Mouse (Mus musculus) neural tube, embryonic 12.5 days (tissue): ENCODE measurements around the gene Crip2. TPM values are rescaled to one million over a fixed set of nuclear protein-coding genes. Genes with fewer than 3 reads are reported as not detected.
A peak's percentile ranks its signal among the peaks of the same experiment; 100 is the strongest.

Source experiments
- ATAC-seq: fragments of 200-750 bp; cut with Nextera tagmentation; 2 replicates; pipeline ENCODE4 v1.8.0; 2017; ENCODE audit warnings: low read depth, mild to moderate bottlenecking, moderate TSS enrichment, moderate library complexity; ENCODE audit not compliant: low FRiP score
- H3K27ac ChIP-seq: fragments of 300-500 bp; sonication (generic); 2 replicates; pipeline ENCODE4 v1.5.1; 2016
- H3K27me3 ChIP-seq: fragments of 300-500 bp; sonication (generic); replicated peaks from 2 replicates; pipeline ENCODE4 v1.6.1; 2016; ENCODE audit warnings: mild to moderate bottlenecking
- H3K36me3 ChIP-seq: fragments of 300-500 bp; sonication (generic); 2 replicates; pipeline ENCODE4 v1.6.1; 2016; ENCODE audit warnings: mild to moderate bottlenecking
- H3K4me1 ChIP-seq: fragments of 300-500 bp; sonication (generic); 2 replicates; pipeline ENCODE4 v1.6.1; 2016
- H3K4me2 ChIP-seq: fragments of 300-500 bp; sonication (generic); replicated peaks from 2 replicates; pipeline ENCODE4 v1.6.1; 2016; ENCODE audit warnings: mild to moderate bottlenecking
- H3K4me3 ChIP-seq: fragments of 300-500 bp; sonication (generic); 2 replicates; pipeline ENCODE4 v1.5.1; 2016
- H3K9ac ChIP-seq: fragments of 300-500 bp; sonication (generic); 2 replicates; pipeline ENCODE4 v1.6.1; 2016; ENCODE audit warnings: mild to moderate bottlenecking
- H3K9me3 ChIP-seq: fragments of 300-500 bp; sonication (generic); 2 replicates; pipeline ENCODE4 v1.6.1; 2016; ENCODE audit warnings: mild to moderate bottlenecking
- WGBS: fragments of 180-500 bp; shearing (Covaris S2); methylation state at CpG from one replicate; pipeline ENCODE4 v1.1.7; 2016; 5-methylcytosine and 5-hydroxymethylcytosine counted together
- polyA plus RNA-seq: library from polyadenylated mRNA; unstranded; fragments of >200 nt; fragmentation: Nextera tagmentation; extraction: Ambion mirVana; gene quantifications from 2 replicates; pipeline ENCODE4 v1.2.1, GENCODE M21; 2016

Crip2 gene
- polyA plus RNA-seq, 1 experiment from 2014 or later = 267 TPM

DNA sequence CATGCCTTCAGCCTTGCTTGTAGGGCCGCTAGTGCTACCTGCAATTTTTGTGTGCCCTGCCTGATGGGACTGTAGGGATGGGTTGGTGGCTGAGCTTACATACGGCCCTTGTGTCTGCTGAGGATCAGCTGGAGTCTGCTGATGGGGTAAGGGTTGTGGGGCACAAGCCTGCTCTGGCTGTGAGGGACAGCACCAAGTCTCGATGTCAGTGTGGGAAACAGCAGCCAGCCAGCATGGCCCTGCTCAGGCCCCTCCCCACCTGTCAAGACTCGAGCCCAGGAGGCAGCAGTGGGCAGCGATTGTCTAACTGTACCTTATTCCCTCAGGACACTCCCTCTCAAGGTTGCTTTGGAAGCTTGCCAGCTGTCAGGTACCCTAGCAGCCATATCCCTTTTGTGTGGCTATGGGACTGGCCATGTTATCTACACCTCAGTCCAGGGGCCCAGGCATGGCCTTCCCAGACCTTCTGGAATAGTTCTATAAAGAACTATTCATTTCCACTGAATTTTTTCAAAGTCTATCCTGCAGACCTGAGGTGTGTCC is 6.1 kb upstream of the Crip2 start:
- Histone ChIP-seq H3K9me3 (no peaks in the 10 kb centered on the region), H3K4me3 (no peak overlapping the region), H3K27ac (no peak overlapping the region), H3K27me3 (no peaks in the 10 kb centered on the region), H3K4me2 (no peak overlapping the region), H3K9ac (no peak overlapping the region), H3K36me3 (peaks cover 99% of the 10 kb centered on the region), H3K4me1 (peaks cover 7% of the 10 kb centered on the region)
- WGBS = 83% methylated on average over 5 of the region's 5 CpGs
- ATAC-seq = no peak

DNA sequence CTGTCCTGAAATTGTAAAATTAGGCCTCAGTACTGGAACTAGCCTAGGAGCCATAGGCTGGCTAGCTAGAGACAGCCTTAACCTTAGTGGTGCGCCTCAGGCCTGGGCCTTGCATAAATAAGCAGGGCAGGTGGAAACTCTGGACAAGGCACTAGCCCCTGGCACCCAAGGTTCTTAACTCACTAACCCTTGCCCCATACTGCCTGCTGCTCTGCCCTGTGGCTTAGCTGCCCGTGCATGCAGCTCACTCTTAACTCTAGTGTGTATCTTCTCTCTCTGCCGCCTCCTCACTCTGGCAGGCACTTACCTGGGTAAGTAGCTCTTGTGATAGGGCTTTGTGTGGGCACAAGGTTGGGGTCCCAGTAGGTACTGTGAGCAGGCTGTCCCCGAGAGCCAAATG is 5.5 kb upstream of the Crip2 start:
- peaks cover 93% of the 10 kb centered on the region for H3K36me3 ChIP-seq
- H3K27me3 ChIP-seq = no peaks in the 10 kb centered on the region
- H3K9ac ChIP-seq = no peak overlapping the region
- WGBS = 95% methylated on average over 4 of the region's 4 CpGs
- H3K27ac ChIP-seq = no peak overlapping the region
- H3K4me2 ChIP-seq = no peak overlapping the region
- no peaks in the 10 kb centered on the region for H3K9me3 ChIP-seq
- peaks cover 13% of the 10 kb centered on the region for H3K4me1 ChIP-seq
- H3K4me3 ChIP-seq = no peak overlapping the region
- ATAC-seq = no peak

DNA sequence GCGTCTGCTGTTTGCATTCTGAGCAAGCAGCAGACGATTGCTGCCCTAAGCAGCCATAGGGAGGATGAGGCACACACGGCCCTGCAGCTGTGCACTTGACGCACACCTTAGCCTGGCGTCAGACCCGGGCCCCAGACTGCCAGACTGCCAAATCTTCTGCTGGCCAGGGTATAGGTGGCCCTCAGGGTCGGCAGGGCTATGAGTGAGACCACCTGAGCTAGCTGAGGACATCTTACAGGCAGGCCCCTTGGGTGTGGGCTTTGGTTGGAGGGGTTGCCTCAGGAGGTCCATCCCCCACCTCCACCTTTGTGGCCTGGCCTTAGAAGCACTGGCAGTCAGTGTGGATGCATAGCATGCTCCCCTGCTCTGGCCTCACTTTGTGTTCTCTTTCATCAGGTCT is 4.6 kb upstream of the Crip2 start:
- Histone ChIP-seq H3K9ac (no peak overlapping the region), H3K36me3 (peaks cover 84% of the 10 kb centered on the region), H3K4me1 (peaks cover 19% of the 10 kb centered on the region), H3K4me2 (no peak overlapping the region), H3K27ac (no peak overlapping the region), H3K4me3 (no peak overlapping the region), H3K9me3 (no peaks in the 10 kb centered on the region), H3K27me3 (no peaks in the 10 kb centered on the region)
- 93% methylated on average over 7 of the region's 7 CpGs for WGBS
- ATAC-seq = no peak

DNA sequence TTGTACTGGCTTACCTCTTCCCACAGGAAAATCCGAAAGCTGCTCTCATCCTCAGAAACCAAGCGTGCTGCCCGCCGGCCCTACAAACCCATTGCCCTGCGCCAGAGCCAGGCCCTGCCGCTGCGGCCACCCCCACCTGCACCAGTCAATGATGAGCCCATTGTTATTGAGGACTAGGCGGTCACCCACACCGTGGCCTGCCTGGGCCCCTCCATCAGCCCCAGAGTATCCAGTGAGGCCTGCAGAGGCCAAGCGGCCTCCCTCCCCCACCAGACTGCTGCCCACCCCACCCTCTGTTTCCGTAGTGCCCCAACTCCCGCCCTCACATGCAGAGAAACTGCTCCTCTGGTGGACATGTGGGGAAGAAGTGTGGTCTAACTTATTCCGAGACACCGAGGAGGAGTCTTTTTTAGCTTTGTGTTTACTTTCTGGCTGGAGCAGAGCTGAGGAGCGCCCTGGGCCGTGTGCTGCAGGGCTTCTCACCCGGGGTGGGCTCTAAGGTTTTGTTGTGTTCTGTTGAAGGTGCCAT is 3.5 kb upstream of the Crip2 start:
- no peak overlapping the region for H3K4me2 ChIP-seq
- H3K27ac ChIP-seq = no peak overlapping the region
- no peaks in the 10 kb centered on the region for H3K27me3 ChIP-seq
- peaks cover 73% of the 10 kb centered on the region for H3K36me3 ChIP-seq
- H3K9ac ChIP-seq = no peak overlapping the region
- H3K4me1 ChIP-seq = peaks cover 26% of the 10 kb centered on the region
- H3K4me3 ChIP-seq = no peak overlapping the region
- ATAC-seq = no peak
- H3K9me3 ChIP-seq = no peaks in the 10 kb centered on the region
- 79% methylated on average over 17 of the region's 17 CpGs for WGBS

DNA sequence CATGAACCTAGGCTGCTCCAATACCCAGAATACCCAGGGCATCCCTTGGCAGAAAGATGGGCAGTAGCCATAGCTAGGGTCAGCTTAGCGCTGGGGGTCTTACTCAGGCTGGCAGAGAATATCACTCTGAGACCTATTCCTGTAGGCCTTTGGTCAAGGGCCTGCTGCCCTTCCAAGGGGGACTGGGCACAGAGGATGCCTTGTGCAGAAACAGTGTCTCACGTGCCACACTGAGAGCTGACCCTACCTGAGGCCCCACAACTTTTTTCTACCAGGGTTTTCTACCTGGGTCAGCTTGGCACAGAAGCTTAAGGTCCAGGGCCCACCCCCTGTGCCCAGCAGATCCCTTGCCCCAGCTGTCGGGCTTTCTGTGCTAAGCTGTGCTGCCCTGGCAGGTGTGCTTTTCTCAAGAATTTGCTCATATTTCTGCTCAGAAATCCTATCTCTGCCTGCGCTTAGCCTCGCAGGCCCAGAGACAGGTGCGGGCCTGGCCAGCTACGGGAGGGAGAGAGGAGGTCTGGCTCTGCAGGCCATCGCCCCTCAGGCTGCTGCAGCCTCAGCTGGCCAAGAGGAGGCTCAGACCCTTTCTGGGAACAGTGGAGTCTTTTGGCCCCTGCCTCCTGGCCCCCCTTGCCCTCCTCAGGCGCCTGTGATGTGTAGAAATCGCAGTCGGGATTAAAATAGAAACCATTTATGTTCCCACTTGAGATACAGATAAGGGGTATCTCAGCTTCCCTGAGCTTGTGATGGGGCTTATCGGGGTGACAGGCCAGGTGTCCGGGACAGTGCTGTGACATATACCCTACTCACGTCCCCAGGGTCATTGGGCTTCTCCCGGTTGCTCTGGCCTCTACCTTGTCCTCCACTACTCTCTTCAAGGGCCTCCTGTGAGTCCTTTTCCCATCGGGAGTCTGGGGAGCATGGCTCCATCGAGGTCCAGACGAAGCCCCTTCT is 2.5 kb upstream of the Crip2 start:
- Histone ChIP-seq H3K27ac (no peak overlapping the region), H3K4me2 (no peak overlapping the region), H3K4me1 (peaks cover 36% of the 10 kb centered on the region), H3K9me3 (no peaks in the 10 kb centered on the region), H3K4me3 (no peak overlapping the region), H3K36me3 (peaks cover 63% of the 10 kb centered on the region), H3K27me3 (peaks cover 6% of the 10 kb centered on the region; the same call in 1 of the 2 replicates), H3K9ac (no peak overlapping the region)
- no peak for ATAC-seq
- 87% methylated on average over 18 of the region's 18 CpGs for WGBS

DNA sequence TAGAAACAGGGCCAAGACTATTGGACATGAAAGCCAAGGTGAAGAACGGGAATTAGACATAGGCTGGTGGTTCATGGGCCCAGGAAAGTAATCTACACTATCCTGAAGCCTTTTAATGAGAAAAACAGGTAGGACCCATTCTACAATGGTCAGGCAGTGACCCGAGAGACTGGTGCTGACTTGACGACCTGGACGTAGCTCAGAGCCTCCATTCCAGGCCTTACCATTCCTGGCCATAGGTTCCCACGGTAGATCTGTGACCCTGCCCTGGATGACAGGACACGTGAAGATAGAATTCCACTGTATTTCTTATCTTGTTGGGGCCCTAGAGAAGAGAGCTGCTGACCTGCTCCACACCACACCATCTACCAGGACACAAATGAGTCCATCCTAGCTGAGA is 1.7 kb upstream of the Crip2 start:
- H3K27ac ChIP-seq = no peak overlapping the region
- ATAC-seq = no peak
- peaks cover 44% of the 10 kb centered on the region for H3K4me1 ChIP-seq
- WGBS = 79% methylated on average over 6 of the region's 6 CpGs
- no peaks in the 10 kb centered on the region for H3K9me3 ChIP-seq
- peaks cover 6% of the 10 kb centered on the region; the same call in 1 of the 2 replicates for H3K27me3 ChIP-seq
- no peak overlapping the region for H3K4me2 ChIP-seq
- H3K36me3 ChIP-seq = peaks cover 56% of the 10 kb centered on the region
- H3K9ac ChIP-seq = no peak overlapping the region
- no peak overlapping the region for H3K4me3 ChIP-seq

DNA sequence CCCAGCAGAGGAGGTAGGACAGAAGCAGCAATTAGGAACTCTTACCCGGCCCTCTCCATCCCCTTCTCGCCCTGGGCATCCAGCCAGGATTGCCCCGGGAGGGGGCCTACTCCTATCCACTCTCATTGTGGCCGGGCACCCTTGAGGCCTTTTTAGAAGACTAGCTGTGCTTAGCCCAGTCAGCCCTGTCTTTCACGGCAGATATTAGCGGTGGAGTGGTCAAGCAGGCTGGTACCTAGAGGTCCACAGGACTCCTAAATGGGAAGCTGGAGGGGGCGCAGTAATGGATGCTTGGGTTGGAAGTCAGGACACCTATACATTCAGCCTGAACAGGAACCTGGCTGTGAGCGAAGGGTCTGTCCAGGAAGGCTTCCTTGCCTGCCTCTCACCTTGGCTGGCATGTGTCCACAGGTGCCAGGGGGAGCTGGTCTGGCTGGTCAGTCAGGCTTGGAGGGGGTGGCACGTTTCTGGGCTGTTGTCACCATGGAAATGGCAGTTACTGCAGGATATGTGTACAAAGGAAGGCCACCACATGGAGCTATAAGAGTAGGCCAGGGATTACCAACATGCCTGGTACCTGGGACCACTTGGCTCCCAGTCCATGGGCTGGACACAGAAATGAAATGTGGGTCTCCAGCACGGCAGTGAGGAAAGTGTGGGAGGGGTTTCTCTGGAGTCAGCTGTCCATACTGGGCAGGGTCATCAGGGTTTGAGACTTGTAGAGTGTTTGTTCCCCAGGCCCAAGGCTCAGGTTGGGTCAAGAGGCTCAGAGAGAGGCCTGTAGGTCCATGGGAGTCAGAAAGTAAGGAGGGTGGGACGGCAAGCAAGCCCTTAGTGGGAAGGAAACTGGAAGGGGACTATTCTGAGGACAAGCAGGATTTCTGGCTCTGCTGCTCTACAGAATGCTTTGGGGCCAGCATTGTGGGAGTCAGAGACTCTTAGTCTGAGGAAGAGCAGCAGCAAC is 853 bp upstream of the Crip2 start:
- Histone ChIP-seq H3K9ac (peak overlapping the region; percentile 64; the same call in 1 of the 2 replicates), H3K4me1 (peaks cover 45% of the 10 kb centered on the region), H3K27ac (peak overlapping the region; percentile 57; the same call in 1 of the 2 replicates), H3K27me3 (peaks cover 6% of the 10 kb centered on the region; the same call in 1 of the 2 replicates), H3K36me3 (peaks cover 55% of the 10 kb centered on the region), H3K9me3 (no peaks in the 10 kb centered on the region), H3K4me3 (peak overlapping the region; percentile 59; the same call in 1 of the 2 replicates), H3K4me2 (peak overlapping the region; percentile 80)
- 39% methylated on average over 11 of the region's 11 CpGs for WGBS
- ATAC-seq = peak; percentile 3; the same call in 1 of the 2 replicates

DNA sequence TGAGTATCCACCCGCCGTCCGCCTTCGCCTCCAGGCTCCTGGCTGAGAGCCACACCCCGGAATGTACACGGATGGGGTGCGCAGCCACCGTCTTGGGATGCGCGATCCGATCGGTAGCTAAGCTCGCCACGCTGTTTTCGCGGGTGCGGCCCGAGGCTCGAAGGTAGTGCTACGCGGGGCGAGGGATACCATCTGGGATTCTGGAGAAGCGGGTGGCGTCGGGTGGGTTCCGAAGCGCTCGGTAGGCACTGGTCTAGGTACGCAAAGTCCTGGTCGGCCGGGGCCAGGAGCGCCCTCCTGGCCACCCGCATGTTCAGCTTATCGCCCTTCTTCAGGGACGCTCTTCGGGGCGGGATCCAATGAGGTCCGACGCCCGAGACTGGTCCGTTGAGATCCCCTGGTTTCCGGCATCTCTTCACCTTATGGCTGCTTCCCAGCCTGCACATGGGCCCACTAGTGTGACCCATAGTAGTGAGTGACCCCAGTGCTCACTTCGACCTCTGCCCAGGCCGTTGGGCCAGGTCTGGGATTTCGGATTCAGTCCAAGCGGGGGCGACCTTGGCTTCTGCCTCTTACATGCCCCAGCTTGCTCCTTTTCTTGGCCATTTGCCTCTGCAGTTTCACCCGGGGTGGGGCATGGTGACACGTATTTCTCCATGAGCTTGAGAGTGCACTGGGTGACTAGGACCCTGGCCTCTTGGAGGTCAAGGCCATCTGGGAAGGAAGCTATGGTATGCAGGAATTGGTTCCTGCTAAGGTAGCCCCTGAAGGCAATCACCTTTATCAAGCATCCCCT is 778 bp downstream of the Crip2 start:
- peaks cover 45% of the 10 kb centered on the region for H3K4me1 ChIP-seq
- peaks cover 7% of the 10 kb centered on the region; the same call in 1 of the 2 replicates for H3K27me3 ChIP-seq
- H3K27ac ChIP-seq = peak overlapping the region; percentile 66
- H3K9ac ChIP-seq = peak overlapping the region; percentile 64
- H3K4me2 ChIP-seq = peak overlapping the region; percentile 80
- peaks cover 55% of the 10 kb centered on the region for H3K36me3 ChIP-seq
- no peaks in the 10 kb centered on the region for H3K9me3 ChIP-seq
- no peak; the same call in 1 of the 2 replicates for ATAC-seq
- WGBS = 2% methylated on average over 49 of the region's 49 CpGs
- H3K4me3 ChIP-seq = peak overlapping the region; percentile 59

DNA sequence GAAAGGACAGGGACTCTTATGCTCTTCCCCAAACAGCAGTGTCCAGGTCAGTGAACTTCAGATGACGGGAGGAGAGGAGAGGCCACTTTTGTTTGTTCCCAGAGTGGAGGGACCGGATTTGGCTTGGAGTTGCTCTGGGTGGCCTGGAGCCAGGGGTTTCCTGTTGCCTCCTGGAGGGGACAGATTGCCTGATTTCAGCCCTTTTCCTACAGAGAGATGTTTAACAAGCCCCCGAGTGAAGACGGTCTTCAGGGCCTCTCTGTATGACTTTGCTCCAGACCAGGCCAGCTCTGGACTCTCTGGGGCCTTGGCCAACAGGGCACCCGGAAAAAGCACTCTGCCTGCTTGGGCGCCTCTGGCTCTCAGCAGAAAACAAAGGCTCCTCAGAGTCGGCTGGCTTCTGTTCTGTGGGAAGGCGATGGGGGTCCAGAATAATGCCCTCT is 1.5 kb downstream of the Crip2 start:
- Histone ChIP-seq H3K4me3 (peak overlapping the region; percentile 59), H3K9ac (peak overlapping the region; percentile 64), H3K27me3 (peaks cover 12% of the 10 kb centered on the region; the same call in 1 of the 2 replicates), H3K36me3 (peaks cover 50% of the 10 kb centered on the region), H3K27ac (no peak overlapping the region), H3K9me3 (no peaks in the 10 kb centered on the region), H3K4me2 (peak overlapping the region; percentile 80), H3K4me1 (peaks cover 49% of the 10 kb centered on the region)
- 33% methylated on average over 8 of the region's 8 CpGs for WGBS
- ATAC-seq = no peak

DNA sequence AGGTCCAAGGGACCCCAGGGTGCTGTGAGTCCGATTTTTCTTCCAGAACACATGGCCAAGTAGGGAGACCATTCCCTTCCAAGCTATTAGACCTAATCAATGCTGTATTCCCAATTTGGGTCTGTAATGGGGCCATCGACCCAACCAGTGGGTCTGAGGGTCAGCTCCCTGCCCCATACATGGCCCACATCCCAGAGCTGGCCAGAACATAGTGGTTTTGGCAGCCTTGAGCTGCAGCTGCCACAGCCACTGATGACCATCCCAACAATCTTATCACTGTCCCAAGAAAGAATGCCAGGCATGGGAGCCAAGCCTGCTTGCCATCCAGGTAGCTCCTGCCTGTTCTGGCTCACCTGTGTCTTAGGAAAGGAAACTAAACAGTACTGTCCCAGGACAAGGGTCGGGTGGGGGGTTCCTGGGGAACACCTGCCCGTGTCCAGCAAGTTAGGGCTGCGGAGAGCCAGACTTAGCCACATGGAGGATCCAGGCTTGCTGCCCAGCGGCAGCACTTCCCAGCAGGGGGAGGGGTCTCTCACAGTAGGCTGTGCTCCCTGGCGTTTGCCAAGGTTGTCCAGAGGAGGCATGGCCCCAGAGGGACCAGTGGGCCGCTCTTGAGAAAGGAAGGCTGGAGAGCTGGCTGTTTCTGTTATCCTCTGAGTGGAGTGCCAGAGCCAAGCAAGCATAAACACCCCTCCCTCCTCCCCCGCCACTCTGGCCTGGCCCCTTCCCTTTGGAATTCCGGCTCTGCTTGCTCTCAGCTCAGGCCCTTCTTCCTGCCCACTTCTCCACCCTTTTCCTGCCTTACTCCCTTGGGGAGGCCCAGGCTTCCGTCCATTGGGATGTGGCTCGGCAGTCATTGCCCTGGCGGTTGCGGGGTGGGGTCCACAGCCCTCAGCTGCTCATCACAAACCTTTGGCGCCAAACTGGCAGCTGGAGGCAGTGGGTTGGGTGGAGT is 2.3 kb downstream of the Crip2 start:
- peaks cover 52% of the 10 kb centered on the region for H3K4me1 ChIP-seq
- peaks cover 12% of the 10 kb centered on the region for H3K27me3 ChIP-seq
- 25% methylated on average over 15 of the region's 15 CpGs for WGBS
- H3K36me3 ChIP-seq = peaks cover 42% of the 10 kb centered on the region
- peak overlapping the region; percentile 80 for H3K4me2 ChIP-seq
- peak overlapping the region; percentile 59 for H3K4me3 ChIP-seq
- no peak for ATAC-seq
- no peaks in the 10 kb centered on the region for H3K9me3 ChIP-seq
- H3K27ac ChIP-seq = 0 out of 2 replicates have a peak overlapping the region, but pooled peaks have one; percentile 20
- peak overlapping the region; percentile 64 for H3K9ac ChIP-seq
